Mouse (Mus musculus) thymus, postnatal 36 days (tissue): ENCODE measurements around the gene Kcnh3.
"Not testable (repeated sequence)": the region's sequence is repeated elsewhere in the genome, so short reads cannot be mapped to it uniquely, and the experiment has no call there.

Experiments used
- DNase-seq, 2 experiments: peaks; one replicate each; pipeline ENCODE4 v3.0.0; 2022; ENCODE audit warnings: mixed read lengths in 2 of 2

The Kcnh3 gene

GRCm38 (mm10) chr15:99241249-99241648 lies 16.6 kb downstream of the Kcnh3 start:
- no peak for DNase-seq

- DNase-seq = no peak
Measured at GRCm38 (mm10) chr15:99242045-99242444, 17.4 kb downstream of the Kcnh3 start.

GRCm38 (mm10) chr15:99246736-99247135 lies 22.1 kb downstream of the Kcnh3 start:
- not testable (repeated sequence) for DNase-seq

- no peak for DNase-seq
Measured at GRCm38 (mm10) chr15:99248972-99249371, 24.3 kb downstream of the Kcnh3 start.

GRCm38 (mm10) chr15:99249938-99250337 lies 25.3 kb downstream of the Kcnh3 start:
- no peak for DNase-seq

- peak in 1 of 2 experiments; percentile 29 for DNase-seq
Measured at GRCm38 (mm10) chr15:99251111-99251510, 26.4 kb downstream of the Kcnh3 start.

- peak; percentile 95 to 96 for DNase-seq
Measured at GRCm38 (mm10) chr15:99251626-99252380, 27.1 kb downstream of the Kcnh3 start, which contains the start of gene Mcrs1. Gene Mcrs1 (minus strand): TSS chr15:99251961.

GRCm38 (mm10) chr15:99252381-99253174 lies 27.9 kb downstream of the Kcnh3 start:
- no peak for DNase-seq

GRCm38 (mm10) chr15:99253175-99253479 lies 28.5 kb downstream of the Kcnh3 start:
- DNase-seq = not testable (repeated sequence)

GRCm38 (mm10) chr15:99253772-99254171 lies 29.1 kb downstream of the Kcnh3 start:
- DNase-seq = no peak

- no peak for DNase-seq
Measured at GRCm38 (mm10) chr15:99254477-99255005, 29.9 kb downstream of the Kcnh3 start.

GRCm38 (mm10) chr15:99255241-99255749 lies 30.6 kb downstream of the Kcnh3 start:
- DNase-seq = no peak

GRCm38 (mm10) chr15:99259167-99259729 lies 34.6 kb downstream of the Kcnh3 start:
- no peak for DNase-seq

- DNase-seq = peak; percentile 45 to 56
Measured at GRCm38 (mm10) chr15:99259730-99260252, 35.1 kb downstream of the Kcnh3 start.

- no peak for DNase-seq
Measured at GRCm38 (mm10) chr15:99262702-99263101, 38.0 kb downstream of the Kcnh3 start.

GRCm38 (mm10) chr15:99264363-99264762 lies 39.7 kb downstream of the Kcnh3 start:
- DNase-seq = no peak

- peak; percentile 68 to 69 for DNase-seq
Measured at GRCm38 (mm10) chr15:99265679-99266078, 41.0 kb downstream of the Kcnh3 start.

GRCm38 (mm10) chr15:99276095-99276494 lies 51.4 kb downstream of the Kcnh3 start:
- peak; percentile 15 to 30 for DNase-seq

- no peak for DNase-seq
Measured at GRCm38 (mm10) chr15:99278271-99278670, 53.6 kb downstream of the Kcnh3 start.

GRCm38 (mm10) chr15:99283456-99283855 lies 58.8 kb downstream of the Kcnh3 start:
- peak in 1 of 2 experiments; percentile 16 for DNase-seq

- DNase-seq = no peak
Measured at GRCm38 (mm10) chr15:99284527-99285188, 60.0 kb downstream of the Kcnh3 start.

GRCm38 (mm10) chr15:99285189-99285535 lies 60.5 kb downstream of the Kcnh3 start:
- DNase-seq = no peak
